Mouse (Mus musculus) hindbrain, embryonic 10.5 days (tissue): ENCODE measurements around the gene Gm3336. TPM values are rescaled to one million over a fixed set of nuclear protein-coding genes. Genes with fewer than 3 reads are reported as not detected.

Experiments used
- DNase-seq: peaks from one replicate; pipeline ENCODE4 v3.0.0-alpha.2; 2017; ENCODE audit warnings: low spot score
- H3K27ac ChIP-seq: fragments of 300-500 bp; sonication (generic); 2 replicates; pipeline ENCODE4 v1.5.1; 2016; ENCODE audit warnings: mild to moderate bottlenecking, moderate library complexity
- H3K27me3 ChIP-seq: fragments of 300-500 bp; sonication (generic); 2 replicates; pipeline ENCODE4 v1.6.1; 2016; ENCODE audit warnings: mild to moderate bottlenecking; ENCODE audit not compliant: poor library complexity, insufficient read depth, severe bottlenecking
- H3K36me3 ChIP-seq: fragments of 300-500 bp; sonication (generic); 2 replicates; pipeline ENCODE4 v1.6.1; 2016; ENCODE audit warnings: mild to moderate bottlenecking, moderate library complexity
- H3K4me1 ChIP-seq: fragments of 300-500 bp; sonication (generic); replicated peaks from 2 replicates; pipeline ENCODE4 v1.6.1; 2016; ENCODE audit warnings: mild to moderate bottlenecking
- H3K4me3 ChIP-seq: fragments of 300-500 bp; sonication (generic); 2 replicates; pipeline ENCODE4 v1.5.1; 2016; ENCODE audit warnings: mild to moderate bottlenecking, moderate library complexity
- H3K9me3 ChIP-seq: fragments of 300-500 bp; sonication (generic); 2 replicates; pipeline ENCODE4 v1.6.1; 2016; ENCODE audit warnings: mild to moderate bottlenecking, moderate library complexity
- WGBS: fragments of 180-500 bp; shearing (Covaris S2); methylation state at CpG from one replicate; pipeline ENCODE4 v1.1.7; 2016; 5-methylcytosine and 5-hydroxymethylcytosine counted together
- polyA plus RNA-seq: library from polyadenylated mRNA; unstranded; fragments of >200 nt; fragmentation: Nextera tagmentation; extraction: Ambion mirVana; gene quantifications from 2 replicates; pipeline ENCODE4 v1.2.1, GENCODE M21; 2016

Gm3336 gene
- polyA plus RNA-seq, 1 experiment from 2014 or later: not detected

- H3K4me1 ChIP-seq: peaks cover 50% of the 10 kb centered on the region
- H3K27me3 ChIP-seq: peaks cover 34% of the 10 kb centered on the region
- WGBS: 8% methylated on average over 21 of the region's 21 CpGs
- no peaks in the 10 kb centered on the region for H3K9me3 ChIP-seq
- peak; percentile 66 for DNase-seq
- H3K36me3 ChIP-seq: peaks cover 53% of the 10 kb centered on the region
- H3K4me3 ChIP-seq: peak overlapping the region; percentile 50
- peak overlapping the region; percentile 77 for H3K27ac ChIP-seq
Observed at GRCm38 (mm10) chr8:70766571-70767440, 48.5 kb downstream of the Gm3336 start.

- no peak overlapping the region for H3K27ac ChIP-seq
- no peak overlapping the region for H3K4me3 ChIP-seq
- H3K36me3 ChIP-seq: peaks cover 60% of the 10 kb centered on the region
- DNase-seq: no peak
- no peaks in the 10 kb centered on the region for H3K9me3 ChIP-seq
- H3K27me3 ChIP-seq: peaks cover 34% of the 10 kb centered on the region
- WGBS: 80% methylated on average over 6 of the region's 6 CpGs
- H3K4me1 ChIP-seq: peaks cover 50% of the 10 kb centered on the region
Observed at GRCm38 (mm10) chr8:70767503-70767902, 49.2 kb downstream of the Gm3336 start.

GRCm38 (mm10) chr8:70768231-70768776, 50.0 kb downstream of the Gm3336 start:
- no peaks in the 10 kb centered on the region for H3K9me3 ChIP-seq
- peaks cover 51% of the 10 kb centered on the region for H3K4me1 ChIP-seq
- peaks cover 34% of the 10 kb centered on the region for H3K27me3 ChIP-seq
- no peak overlapping the region for H3K4me3 ChIP-seq
- H3K27ac ChIP-seq: no peak overlapping the region
- H3K36me3 ChIP-seq: peaks cover 68% of the 10 kb centered on the region
- DNase-seq: no peak
- 94% methylated on average over 32 of the region's 32 CpGs for WGBS

GRCm38 (mm10) chr8:70768956-70769355, 50.6 kb downstream of the Gm3336 start:
- Histone ChIP-seq H3K27ac (no peak overlapping the region), H3K4me1 (peaks cover 57% of the 10 kb centered on the region), H3K36me3 (peaks cover 70% of the 10 kb centered on the region), H3K4me3 (no peak overlapping the region), H3K27me3 (peaks cover 34% of the 10 kb centered on the region), H3K9me3 (no peaks in the 10 kb centered on the region)
- WGBS: 87% methylated on average over 16 of the region's 16 CpGs
- DNase-seq: no peak

GRCm38 (mm10) chr8:70769359-70769758, 51.0 kb downstream of the Gm3336 start:
- peaks cover 70% of the 10 kb centered on the region for H3K36me3 ChIP-seq
- H3K4me3 ChIP-seq: 0 out of 2 replicates have a peak overlapping the region, but pooled peaks have one; percentile 1
- H3K9me3 ChIP-seq: no peaks in the 10 kb centered on the region
- 9% methylated on average over 26 of the region's 26 CpGs for WGBS
- H3K27ac ChIP-seq: no peak overlapping the region
- peaks cover 61% of the 10 kb centered on the region for H3K4me1 ChIP-seq
- H3K27me3 ChIP-seq: peaks cover 34% of the 10 kb centered on the region
- DNase-seq: peak; percentile 94

GRCm38 (mm10) chr8:70769858-70770257, 51.5 kb downstream of the Gm3336 start:
- H3K27ac ChIP-seq: no peak overlapping the region
- peaks cover 75% of the 10 kb centered on the region for H3K36me3 ChIP-seq
- H3K4me1 ChIP-seq: peaks cover 61% of the 10 kb centered on the region
- no peak for DNase-seq
- 73% methylated on average over 12 of the region's 12 CpGs for WGBS
- H3K27me3 ChIP-seq: peaks cover 34% of the 10 kb centered on the region
- no peaks in the 10 kb centered on the region for H3K9me3 ChIP-seq
- 0 out of 2 replicates have a peak overlapping the region, but pooled peaks have one; percentile 1 for H3K4me3 ChIP-seq

- Histone ChIP-seq H3K4me1 (peaks cover 61% of the 10 kb centered on the region), H3K27ac (no peak overlapping the region), H3K27me3 (peaks cover 32% of the 10 kb centered on the region), H3K9me3 (no peaks in the 10 kb centered on the region), H3K36me3 (peaks cover 79% of the 10 kb centered on the region), H3K4me3 (no peak overlapping the region)
- no peak for DNase-seq
- WGBS: 95% methylated on average over 13 of the region's 13 CpGs
Observed at GRCm38 (mm10) chr8:70770748-70771147, 52.4 kb downstream of the Gm3336 start.

- peaks cover 27% of the 10 kb centered on the region for H3K27me3 ChIP-seq
- WGBS: 85% methylated on average over 7 of the region's 7 CpGs
- peaks cover 61% of the 10 kb centered on the region for H3K4me1 ChIP-seq
- H3K9me3 ChIP-seq: no peaks in the 10 kb centered on the region
- H3K4me3 ChIP-seq: no peak overlapping the region
- no peak overlapping the region for H3K27ac ChIP-seq
- H3K36me3 ChIP-seq: peaks cover 79% of the 10 kb centered on the region
- DNase-seq: no peak
Observed at GRCm38 (mm10) chr8:70771217-70771616, 52.9 kb downstream of the Gm3336 start.

GRCm38 (mm10) chr8:70772075-70772474, 53.7 kb downstream of the Gm3336 start:
- no peaks in the 10 kb centered on the region for H3K9me3 ChIP-seq
- no peak overlapping the region for H3K4me3 ChIP-seq
- H3K36me3 ChIP-seq: peaks cover 79% of the 10 kb centered on the region
- H3K27ac ChIP-seq: no peak overlapping the region
- no peak for DNase-seq
- peaks cover 19% of the 10 kb centered on the region for H3K27me3 ChIP-seq
- 95% methylated on average over 13 of the region's 13 CpGs for WGBS
- peaks cover 54% of the 10 kb centered on the region for H3K4me1 ChIP-seq

Other genes with a start within 250 kb of the Gm3336 start
- gene Klhl26, start 241.6 kb upstream of the Gm3336 start, polyA plus RNA-seq: 18.5 and 19.1 TPM in 2 replicates
- gene Tmem59l, start 231.2 kb upstream of the Gm3336 start, polyA plus RNA-seq: 11.1 and 11.5 TPM in 2 replicates
- 4.5 and 10.3 TPM in 2 replicates for gene Crlf1, start 225.4 kb upstream of the Gm3336 start, polyA plus RNA-seq
- gene Rex1bd, start 211.8 kb upstream of the Gm3336 start, polyA plus RNA-seq: 131 and 148 TPM in 2 replicates
- 914 and 933 TPM in 2 replicates for gene Uba52, start 207.7 kb upstream of the Gm3336 start, polyA plus RNA-seq
- 311 and 360 TPM in 2 replicates for gene Fkbp8, start 190.8 kb upstream of the Gm3336 start, polyA plus RNA-seq
- gene Kxd1, start 190.6 kb upstream of the Gm3336 start, polyA plus RNA-seq: 54.3 and 57.7 TPM in 2 replicates
- gene Ell, start 179.1 kb upstream of the Gm3336 start, polyA plus RNA-seq: 20.5 and 22.4 TPM in 2 replicates
- gene Isyna1, start 124.2 kb upstream of the Gm3336 start, polyA plus RNA-seq: 158 and 159 TPM in 2 replicates
- 84.4 and 117 TPM in 2 replicates for gene Ssbp4, start 109.7 kb upstream of the Gm3336 start, polyA plus RNA-seq
- gene Lrrc25, start 102.4 kb upstream of the Gm3336 start, polyA plus RNA-seq: 1.1 and 1.6 TPM in 2 replicates
- not detected in 2 replicates for gene Gdf15, start 86.1 kb upstream of the Gm3336 start, polyA plus RNA-seq
- 87.4 and 141 TPM in 2 replicates for gene Pgpep1, start 58.2 kb upstream of the Gm3336 start, polyA plus RNA-seq
- 344 and 354 TPM in 2 replicates for gene Lsm4, start 45.3 kb upstream of the Gm3336 start, polyA plus RNA-seq
- 64.6 and 128 TPM in 2 replicates for gene Jund, start 19.6 kb upstream of the Gm3336 start, polyA plus RNA-seq
- gene Iqcn, start 15.1 kb upstream of the Gm3336 start, polyA plus RNA-seq: 0.07 TPM in 1 of 2 replicates, not detected in the other
- 0.63 and 0.69 TPM in 2 replicates for gene Pde4c, start 5.2 kb downstream of the Gm3336 start, polyA plus RNA-seq
- gene Rab3a, start 36.1 kb downstream of the Gm3336 start, polyA plus RNA-seq: 24.8 and 70.3 TPM in 2 replicates
- gene Mpv17l2, start 42.4 kb downstream of the Gm3336 start, polyA plus RNA-seq: 35.0 and 40.6 TPM in 2 replicates
- gene Pik3r2, start 58.2 kb downstream of the Gm3336 start, polyA plus RNA-seq: 73.4 and 82.1 TPM in 2 replicates
- gene Mast3, start 86.5 kb downstream of the Gm3336 start, polyA plus RNA-seq: 11.4 and 18.2 TPM in 2 replicates
- 0.05 TPM in 1 of 2 replicates, not detected in the other for gene Il12rb1, start 89.9 kb downstream of the Gm3336 start, polyA plus RNA-seq
- gene Arrdc2, start 121.2 kb downstream of the Gm3336 start, polyA plus RNA-seq: 7.3 and 8.7 TPM in 2 replicates
- 6.2 and 19.3 TPM in 2 replicates for gene Kcnn1, start 144.7 kb downstream of the Gm3336 start, polyA plus RNA-seq
- 172 and 182 TPM in 2 replicates for gene Ccdc124, start 155.4 kb downstream of the Gm3336 start, polyA plus RNA-seq
- 0.39 and 0.59 TPM in 2 replicates for gene Slc5a5, start 174.2 kb downstream of the Gm3336 start, polyA plus RNA-seq
- gene Rpl18a, start 178.9 kb downstream of the Gm3336 start, polyA plus RNA-seq: 3,443 and 3,791 TPM in 2 replicates
- gene Map1s, start 187.4 kb downstream of the Gm3336 start, polyA plus RNA-seq: 66.6 and 74.5 TPM in 2 replicates